Mouse (Mus musculus) midbrain, embryonic 16.5 days (tissue): ENCODE measurements around the gene Them7. TPM values are rescaled to one million over a fixed set of nuclear protein-coding genes. Genes with fewer than 3 reads are reported as not detected.
A peak's percentile ranks its signal among the peaks of the same experiment; 100 is the strongest.

Source experiments
- ATAC-seq: fragments of 200-750 bp; cut with Nextera tagmentation; 2 replicates; pipeline ENCODE4 v1.8.0; 2017; ENCODE audit warnings: moderate TSS enrichment
- H3K27ac ChIP-seq: fragments of 300-500 bp; sonication (generic); 2 replicates; pipeline ENCODE4 v1.5.1; 2014; ENCODE audit warnings: mild to moderate bottlenecking, low read length, mixed read lengths
- H3K27me3 ChIP-seq: fragments of 300-500 bp; sonication (generic); 2 replicates; pipeline ENCODE4 v1.6.1; 2014; ENCODE audit warnings: low read depth, low read length, mixed read lengths; ENCODE audit not compliant: control insufficient read depth, insufficient read depth
- H3K36me3 ChIP-seq: fragments of 300-500 bp; sonication (generic); 2 replicates; pipeline ENCODE4 v1.6.1; 2014; ENCODE audit warnings: mild to moderate bottlenecking, low read length, moderate library complexity, mixed read lengths; ENCODE audit not compliant: control insufficient read depth, insufficient read depth
- H3K4me1 ChIP-seq: fragments of 300-500 bp; sonication (generic); 2 replicates; pipeline ENCODE4 v1.6.1; 2014; ENCODE audit warnings: mild to moderate bottlenecking, low read length, mixed read lengths; ENCODE audit not compliant: control insufficient read depth, insufficient read depth
- H3K4me2 ChIP-seq: fragments of 300-500 bp; sonication (generic); 2 replicates; pipeline ENCODE4 v1.6.1; 2014; ENCODE audit warnings: mild to moderate bottlenecking, low read length, mixed read lengths
- H3K4me3 ChIP-seq: fragments of 300-500 bp; sonication (generic); 2 replicates; pipeline ENCODE4 v1.5.1; 2014; ENCODE audit warnings: low read depth, mild to moderate bottlenecking, low read length, moderate library complexity, mixed read lengths
- H3K9ac ChIP-seq: fragments of 300-500 bp; sonication (generic); 2 replicates; pipeline ENCODE4 v1.6.1; 2014; ENCODE audit warnings: low read depth, low read length, mixed read lengths
- H3K9me3 ChIP-seq: fragments of 300-500 bp; sonication (generic); replicated peaks from 2 replicates; pipeline ENCODE4 v1.6.1; 2014; ENCODE audit warnings: mild to moderate bottlenecking, low read length, mixed read lengths; ENCODE audit not compliant: control insufficient read depth, poor library complexity, severe bottlenecking
- WGBS: fragments of 180-500 bp; shearing (Covaris S2); extraction: QIAGEN DNeasy Blood & Tissue Kit; methylation state at CpG from one replicate; pipeline ENCODE4 v1.1.7; 2014; 5-methylcytosine and 5-hydroxymethylcytosine counted together
- polyA plus RNA-seq: library from polyadenylated mRNA; unstranded; fragments of >200 nt; fragmentation: Nextera tagmentation; extraction: Ambion mirVana; gene quantifications from 2 replicates; pipeline ENCODE4 v1.2.1, GENCODE M21; 2015

Them7 gene
- polyA plus RNA-seq, 1 experiment from 2014 or later, result not detected

DNA sequence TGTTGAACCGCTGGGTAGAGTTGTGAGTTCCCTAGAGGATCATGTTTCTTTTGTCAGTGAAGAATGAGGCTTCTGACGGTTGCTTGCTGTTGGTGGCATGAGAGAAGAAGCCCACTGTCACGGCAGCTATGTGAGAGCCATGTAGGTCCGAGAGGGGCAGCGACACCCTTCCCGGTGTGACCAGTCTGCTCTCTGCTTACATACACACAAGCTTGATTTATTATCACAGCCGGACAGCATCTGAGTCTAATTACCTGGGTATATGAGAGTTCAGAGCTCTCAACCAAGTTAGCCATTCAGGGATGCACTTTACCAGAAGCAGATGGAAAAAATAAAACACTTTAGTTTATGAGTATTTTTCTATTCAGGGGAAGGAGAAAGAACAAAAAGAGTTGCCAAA lies 18.8 kb downstream of the Them7 start:
- Histone ChIP-seq H3K4me3 (no peak overlapping the region), H3K9ac (no peak overlapping the region), H3K36me3 (no peaks in the 10 kb centered on the region), H3K9me3 (no peaks in the 10 kb centered on the region), H3K4me2 (no peak overlapping the region), H3K27me3 (no peaks in the 10 kb centered on the region), H3K27ac (no peak overlapping the region), H3K4me1 (no peaks in the 10 kb centered on the region)
- whole genome bisulfite sequencing, result 78% methylated on average over 7 of the region's 7 CpGs
- ATAC-seq, result no peak

DNA sequence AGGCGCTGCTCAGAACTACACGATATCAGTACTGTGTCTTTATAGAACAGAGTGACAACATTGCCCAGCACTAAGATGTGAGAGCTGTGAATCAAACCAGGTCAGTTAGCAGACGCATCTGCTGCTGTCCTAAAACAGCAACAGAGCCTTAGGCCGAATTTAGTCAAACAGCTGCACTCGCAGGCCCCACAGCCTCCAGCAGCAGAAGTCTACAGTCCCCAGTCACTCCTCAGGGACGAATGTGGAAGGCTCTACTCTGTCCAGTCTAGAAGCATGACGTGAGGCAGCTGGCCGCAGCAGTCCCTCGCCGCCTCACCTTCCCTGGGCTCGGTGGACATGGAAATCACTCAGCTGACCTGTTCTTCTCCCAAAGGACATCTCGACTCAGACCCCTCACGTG lies 20.6 kb downstream of the Them7 start:
- H3K4me1 ChIP-seq, result no peaks in the 10 kb centered on the region
- H3K27me3 ChIP-seq, result no peaks in the 10 kb centered on the region
- no peak overlapping the region for H3K4me3 ChIP-seq
- H3K9me3 ChIP-seq, result no peaks in the 10 kb centered on the region
- H3K9ac ChIP-seq, result no peak overlapping the region
- no peak overlapping the region for H3K4me2 ChIP-seq
- no peak for ATAC-seq
- no peaks in the 10 kb centered on the region for H3K36me3 ChIP-seq
- WGBS, result 72% methylated on average over 13 of the region's 13 CpGs
- no peak overlapping the region for H3K27ac ChIP-seq

DNA sequence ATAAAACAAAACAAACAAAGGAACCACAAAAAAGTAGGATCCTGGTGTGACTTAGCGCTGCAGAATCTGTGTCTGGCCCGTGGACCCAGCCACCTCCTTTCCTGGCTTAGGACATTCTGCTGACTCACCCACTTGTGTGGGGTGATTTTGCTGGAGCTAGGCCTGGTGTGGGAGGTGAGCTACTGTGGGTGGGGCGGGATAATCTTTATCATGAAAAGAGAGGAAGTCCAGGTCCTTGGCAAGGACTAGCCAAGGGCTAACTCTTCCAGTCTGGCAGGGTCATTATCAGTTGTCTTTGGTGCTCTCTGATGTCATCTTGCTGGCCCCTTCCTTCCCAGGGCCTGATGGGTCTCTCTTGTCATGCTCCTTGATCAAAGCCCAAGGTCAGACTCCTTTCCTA lies 27.9 kb downstream of the Them7 start:
- Histone ChIP-seq H3K4me1 (no peaks in the 10 kb centered on the region), H3K9me3 (no peaks in the 10 kb centered on the region), H3K27me3 (no peaks in the 10 kb centered on the region), H3K4me3 (no peak overlapping the region), H3K36me3 (no peaks in the 10 kb centered on the region), H3K27ac (no peak overlapping the region), H3K9ac (no peak overlapping the region), H3K4me2 (no peak overlapping the region)
- no peak for ATAC-seq
- 73% methylated on average over 3 of the region's 3 CpGs for WGBS

DNA sequence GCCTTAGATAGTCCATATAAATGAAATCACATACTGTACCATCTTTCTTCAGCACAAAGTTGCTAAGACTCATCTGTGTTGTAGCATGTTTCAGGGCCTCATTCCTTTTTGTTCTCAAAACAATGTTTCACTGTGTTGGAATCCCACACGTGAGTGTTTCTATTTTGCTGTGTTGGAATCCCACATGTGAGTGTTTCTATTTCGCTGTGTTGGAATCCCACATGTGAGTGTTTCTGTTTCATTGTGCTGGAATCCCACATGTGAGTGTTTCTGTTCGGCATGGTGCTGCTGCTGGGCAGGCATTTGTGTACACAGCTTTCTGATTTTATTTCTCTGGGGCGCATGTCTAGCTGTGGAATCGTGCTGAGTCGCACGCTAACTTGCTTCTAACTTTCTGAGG lies 28.7 kb downstream of the Them7 start:
- no peaks in the 10 kb centered on the region for H3K36me3 ChIP-seq
- H3K27ac ChIP-seq, result no peak overlapping the region
- no peaks in the 10 kb centered on the region for H3K27me3 ChIP-seq
- no peaks in the 10 kb centered on the region for H3K4me1 ChIP-seq
- no peak overlapping the region for H3K4me2 ChIP-seq
- no peaks in the 10 kb centered on the region for H3K9me3 ChIP-seq
- no peak overlapping the region for H3K9ac ChIP-seq
- WGBS, result 66% methylated on average over 7 of the region's 7 CpGs
- H3K4me3 ChIP-seq, result no peak overlapping the region
- ATAC-seq, result peak; percentile 83; the same call in 1 of the 2 replicates

DNA sequence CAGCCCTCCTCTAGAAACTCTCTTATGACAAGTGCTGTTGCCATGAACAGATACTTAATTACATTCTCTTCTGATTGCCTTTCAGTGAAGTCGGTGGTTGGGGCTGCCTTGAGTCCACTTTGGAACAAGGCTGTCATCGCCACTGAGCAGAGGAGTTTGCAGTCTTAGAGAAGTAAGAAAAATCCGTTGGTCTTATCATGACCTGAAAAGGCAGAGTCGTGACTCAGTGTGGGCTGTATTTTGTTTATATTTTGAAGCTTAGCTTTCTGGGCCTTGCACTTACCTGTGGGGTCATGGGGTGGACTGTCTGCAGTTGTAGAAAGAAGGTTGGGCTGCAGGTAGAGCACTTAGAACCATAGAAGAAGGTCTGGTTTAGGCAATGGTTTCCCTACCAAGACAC lies 31.3 kb downstream of the Them7 start:
- 66% methylated on average over 4 of the region's 4 CpGs for WGBS
- H3K9ac ChIP-seq, result no peak overlapping the region
- H3K4me2 ChIP-seq, result no peak overlapping the region
- no peaks in the 10 kb centered on the region for H3K36me3 ChIP-seq
- no peak overlapping the region for H3K27ac ChIP-seq
- no peaks in the 10 kb centered on the region for H3K4me1 ChIP-seq
- no peaks in the 10 kb centered on the region for H3K27me3 ChIP-seq
- ATAC-seq, result no peak
- no peaks in the 10 kb centered on the region for H3K9me3 ChIP-seq
- no peak overlapping the region for H3K4me3 ChIP-seq

DNA sequence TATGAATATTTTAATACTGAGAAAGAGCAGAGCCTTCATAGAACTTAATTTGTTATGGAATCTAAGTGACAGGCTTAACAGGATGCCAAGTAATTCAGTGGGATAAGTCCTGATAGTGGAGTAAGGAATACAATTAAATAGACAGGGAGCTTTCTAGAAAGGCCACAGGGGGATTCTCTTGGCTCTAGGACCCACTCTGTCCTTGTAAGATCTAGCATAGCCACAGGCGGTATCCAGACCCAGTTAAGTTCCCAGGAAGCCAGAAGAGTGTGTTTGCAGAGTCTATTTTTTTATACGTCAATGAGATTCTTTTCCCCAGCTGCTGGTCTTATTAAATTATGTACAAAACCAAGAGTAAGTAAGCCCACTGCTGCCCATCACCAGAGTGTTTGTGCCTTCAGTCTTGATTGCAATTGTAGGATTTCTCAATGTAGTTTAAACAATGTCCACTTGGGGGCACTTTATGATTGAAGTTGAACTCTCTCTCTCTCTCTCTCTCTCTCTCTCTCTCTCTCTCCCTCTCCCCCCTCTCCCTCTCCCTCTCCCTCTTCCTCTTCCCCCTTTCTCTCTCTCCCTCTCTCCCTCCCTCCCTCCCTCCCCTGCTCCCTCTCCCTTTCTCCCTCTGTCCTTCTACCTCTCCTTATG lies 32.4 kb downstream of the Them7 start:
- 55% methylated on average over 2 of the region's 2 CpGs for WGBS

DNA sequence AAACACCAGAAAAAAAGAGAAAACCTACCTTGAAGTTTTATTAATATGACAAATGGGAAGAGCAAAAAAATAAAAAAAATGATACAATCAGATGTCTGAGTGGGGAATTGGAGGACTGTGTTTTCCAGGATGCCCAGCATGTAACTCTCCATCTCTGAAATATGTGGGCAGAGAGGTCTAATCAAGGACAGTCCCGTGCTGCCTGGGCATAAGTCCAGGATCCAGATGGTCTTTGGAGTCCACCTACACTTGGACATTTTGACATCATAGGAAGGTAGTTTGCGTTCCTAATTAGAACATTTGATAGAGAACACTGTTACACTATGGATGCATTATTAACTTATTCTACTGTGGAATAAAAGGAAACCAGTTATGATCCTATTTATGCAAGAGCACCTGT lies 33.3 kb downstream of the Them7 start:
- H3K36me3 ChIP-seq, result no peaks in the 10 kb centered on the region
- no peak for ATAC-seq
- H3K27ac ChIP-seq, result no peak overlapping the region
- no peak overlapping the region for H3K4me3 ChIP-seq
- no peak overlapping the region for H3K9ac ChIP-seq
- 65% methylated on average over 2 of the region's 2 CpGs for WGBS
- no peaks in the 10 kb centered on the region for H3K27me3 ChIP-seq
- no peaks in the 10 kb centered on the region for H3K9me3 ChIP-seq
- H3K4me2 ChIP-seq, result no peak overlapping the region
- H3K4me1 ChIP-seq, result no peaks in the 10 kb centered on the region

More for the DNA sequence above, 32.4 kb downstream of the Them7 start:
- Histone ChIP-seq H3K36me3 (no peaks in the 10 kb centered on the region), H3K4me2 (no peak overlapping the region), H3K27ac (no peak overlapping the region), H3K4me3 (no peak overlapping the region), H3K9ac (no peak overlapping the region), H3K4me1 (no peaks in the 10 kb centered on the region), H3K27me3 (no peaks in the 10 kb centered on the region), H3K9me3 (no peaks in the 10 kb centered on the region)
- ATAC-seq, result peak; percentile 80

DNA sequence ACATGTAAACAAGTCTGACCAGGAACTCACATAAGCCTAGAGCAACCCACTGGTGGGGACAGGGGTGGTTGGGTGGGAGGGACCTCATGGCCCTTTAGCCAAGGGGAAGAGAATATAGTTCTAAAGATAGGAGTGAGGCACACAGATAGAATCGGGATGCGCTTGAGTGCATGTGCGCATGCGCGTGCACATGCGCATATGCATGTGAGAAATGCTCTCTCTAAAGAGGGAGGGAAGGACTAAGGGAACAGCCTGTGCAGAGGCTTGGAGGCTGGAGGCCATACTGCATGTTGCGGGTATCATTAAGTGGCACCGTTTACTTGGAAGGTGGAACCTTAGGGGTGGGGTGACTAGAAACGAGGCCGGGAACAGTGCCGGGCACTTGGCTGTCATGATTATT lies 37.2 kb downstream of the Them7 start:
- Histone ChIP-seq H3K4me1 (no peaks in the 10 kb centered on the region), H3K4me3 (no peak overlapping the region), H3K4me2 (no peak overlapping the region), H3K27ac (no peak overlapping the region), H3K27me3 (no peaks in the 10 kb centered on the region), H3K9ac (no peak overlapping the region), H3K9me3 (no peaks in the 10 kb centered on the region), H3K36me3 (no peaks in the 10 kb centered on the region)
- no peak for ATAC-seq
- WGBS, result 83% methylated on average over 11 of the region's 11 CpGs

DNA sequence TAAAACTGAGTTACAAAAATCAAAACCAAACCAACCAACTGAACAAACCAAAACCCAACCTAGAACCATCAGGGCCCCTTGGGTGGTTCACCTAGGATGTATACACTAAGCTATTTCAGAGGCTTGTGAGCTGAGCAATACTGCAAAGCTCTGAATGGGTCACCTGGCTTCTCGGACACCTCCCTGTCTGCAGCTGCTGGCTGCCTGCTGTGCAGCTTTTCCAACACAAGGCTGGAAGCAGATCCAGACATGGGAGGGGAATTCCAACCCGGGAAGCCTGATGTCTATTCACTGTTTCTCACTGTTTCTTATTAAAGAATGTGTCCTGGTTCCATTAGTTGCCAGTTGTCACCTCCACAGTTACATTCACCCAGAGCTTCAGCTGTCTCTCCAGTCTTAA lies 39.1 kb downstream of the Them7 start:
- no peaks in the 10 kb centered on the region for H3K27me3 ChIP-seq
- WGBS, result 15% methylated on average over 2 of the region's 2 CpGs
- H3K4me3 ChIP-seq, result no peak overlapping the region
- no peak overlapping the region for H3K9ac ChIP-seq
- no peak overlapping the region for H3K4me2 ChIP-seq
- H3K36me3 ChIP-seq, result no peaks in the 10 kb centered on the region
- no peaks in the 10 kb centered on the region for H3K4me1 ChIP-seq
- no peaks in the 10 kb centered on the region for H3K9me3 ChIP-seq
- H3K27ac ChIP-seq, result no peak overlapping the region
- ATAC-seq, result no peak
